Mouse (Mus musculus) layer of hippocampus, postnatal 10 days (tissue): ENCODE data around the gene Gm20388. TPM values are rescaled to one million over a fixed set of nuclear protein-coding genes. Genes with fewer than 3 reads are reported as not detected.
A peak's percentile ranks its signal among the peaks of the same experiment; 100 is the strongest.
"Not testable (repeated sequence)": the region's sequence is repeated elsewhere in the genome, so short reads cannot be mapped to it uniquely, and the experiment has no call there.

Experiments
- DNase-seq, 2 experiments: peaks; one replicate each; pipeline ENCODE4 v3.0.0; 2021; ENCODE audit warnings: low spot score in 2 of 2
- total RNA-seq, 2 experiments: library from RNA; stranded (reverse); gene quantifications; 2 replicates each; pipeline ENCODE4 v1.2.3; 2021

Gm20388 gene
- total RNA-seq, 2 experiments from 2014 or later = not detected

DNA sequence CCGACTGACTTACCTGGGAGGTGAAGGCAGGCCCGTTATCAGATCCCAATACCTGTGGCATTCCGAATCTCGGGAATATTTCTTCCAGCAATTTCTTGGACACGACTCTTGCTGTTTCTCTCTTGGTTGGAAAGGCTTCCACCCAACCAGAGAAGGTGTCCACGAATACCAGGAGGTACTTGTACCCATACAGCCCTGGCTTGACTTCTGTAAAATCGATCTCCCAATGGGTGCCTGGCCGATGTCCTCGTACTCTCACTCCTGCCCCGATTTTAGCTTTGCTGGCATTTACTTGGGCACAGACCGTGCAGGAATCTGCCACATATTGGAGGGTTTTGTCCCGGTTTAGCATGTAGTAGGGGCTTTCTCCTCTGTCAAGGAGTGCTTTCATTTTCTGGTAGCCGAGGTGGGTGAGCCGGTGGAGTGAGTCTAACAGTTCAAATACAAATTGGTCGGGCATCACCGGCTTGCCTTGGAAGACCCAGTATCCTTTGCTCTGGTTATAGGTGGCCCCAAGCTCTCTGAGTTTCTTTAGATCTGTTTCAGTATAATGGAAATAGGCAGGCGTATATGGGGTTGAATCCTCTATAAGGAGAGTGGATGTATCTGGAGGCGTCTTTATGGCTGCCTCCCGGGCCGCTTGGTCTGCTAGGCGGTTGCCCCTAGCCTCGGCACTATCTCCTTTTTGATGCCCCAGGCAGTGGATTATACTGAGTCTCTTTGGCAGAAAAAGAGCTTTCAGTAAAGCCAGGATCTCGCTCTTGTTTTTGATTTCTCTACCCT is 3518.5 kb downstream of the Gm20388 start:
- DNase-seq = no peak

DNA sequence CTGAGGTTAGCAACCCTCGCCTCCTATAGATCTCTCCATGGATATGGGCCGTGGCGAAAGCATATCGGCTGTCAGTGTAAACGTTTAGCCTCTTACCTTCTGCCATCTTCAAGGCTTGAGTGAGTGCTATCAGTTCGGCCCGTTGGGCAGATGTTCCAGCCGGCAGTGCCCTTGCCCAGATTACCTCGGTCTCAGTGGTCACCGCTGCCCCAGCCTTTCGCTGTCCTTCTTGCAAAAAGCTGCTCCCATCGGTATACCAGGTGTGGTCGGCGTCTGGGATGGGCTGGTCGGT is 3519.0 kb downstream of the Gm20388 start:
- not testable (repeated sequence) for DNase-seq

DNA sequence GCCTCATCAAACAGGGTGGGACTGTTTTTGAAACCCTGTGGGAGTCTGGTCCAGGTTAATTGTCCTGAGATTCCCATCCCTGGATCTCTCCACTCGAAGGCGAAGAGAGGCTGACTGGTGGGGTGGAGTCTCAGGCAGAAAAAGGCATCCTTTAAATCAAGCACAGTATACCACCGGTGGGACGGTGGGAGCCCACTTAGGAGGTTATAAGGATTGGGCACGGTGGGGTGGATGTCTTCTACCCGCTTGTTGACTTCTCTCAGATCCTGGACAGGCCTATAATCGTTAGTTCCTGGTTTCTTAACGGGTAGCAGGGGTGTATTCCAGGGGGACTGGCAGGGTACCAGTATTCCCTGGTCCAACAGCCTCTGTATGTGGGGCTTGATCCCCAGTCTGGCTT is 3520.3 kb downstream of the Gm20388 start:
- DNase-seq = not testable (repeated sequence)

DNA sequence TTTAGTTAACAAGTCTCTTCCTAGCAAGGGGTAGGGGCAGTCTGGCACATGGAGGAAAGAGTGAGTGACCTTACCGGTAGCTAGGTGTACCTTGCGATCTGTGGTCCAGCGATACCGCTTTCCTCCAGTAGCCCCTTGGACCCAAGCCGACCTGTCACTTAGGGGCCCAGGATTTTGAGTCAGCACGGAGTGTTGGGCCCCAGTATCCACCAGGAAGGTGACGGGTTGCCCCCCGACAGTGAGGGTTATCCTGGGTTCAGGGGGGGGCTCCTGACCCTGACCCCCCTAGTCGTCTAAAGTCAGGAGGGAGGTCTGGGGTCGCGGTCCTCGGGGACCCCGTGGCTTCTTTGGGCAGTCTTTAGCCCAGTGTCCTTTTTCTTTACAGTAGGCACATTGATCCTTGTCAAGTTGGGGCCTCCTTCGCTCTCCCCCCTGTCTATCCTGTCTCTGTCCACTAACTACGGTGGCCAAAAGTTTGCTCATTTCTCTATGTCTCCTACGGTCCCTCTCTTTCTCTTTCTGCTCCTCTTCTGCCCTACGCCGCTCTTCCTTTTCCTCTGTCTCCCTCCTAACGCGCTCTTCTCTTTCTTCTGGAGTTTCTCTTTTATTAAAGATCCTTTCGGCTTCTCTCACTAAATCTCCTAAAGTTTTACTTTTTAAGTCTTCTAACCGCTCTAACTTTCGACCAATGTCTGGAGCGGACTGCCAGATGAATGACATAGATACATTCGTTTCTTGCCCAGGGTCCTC is 3521.2 kb downstream of the Gm20388 start:
- no peak for DNase-seq

GRCm38 (mm10) chr8:123432381-123432780 is 3521.7 kb downstream of the Gm20388 start:
- DNase-seq = no peak

- not testable (repeated sequence) for DNase-seq
These were observed 3522.8 kb downstream of the Gm20388 start for GRCm38 (mm10) chr8:123433241-123433974.

DNA sequence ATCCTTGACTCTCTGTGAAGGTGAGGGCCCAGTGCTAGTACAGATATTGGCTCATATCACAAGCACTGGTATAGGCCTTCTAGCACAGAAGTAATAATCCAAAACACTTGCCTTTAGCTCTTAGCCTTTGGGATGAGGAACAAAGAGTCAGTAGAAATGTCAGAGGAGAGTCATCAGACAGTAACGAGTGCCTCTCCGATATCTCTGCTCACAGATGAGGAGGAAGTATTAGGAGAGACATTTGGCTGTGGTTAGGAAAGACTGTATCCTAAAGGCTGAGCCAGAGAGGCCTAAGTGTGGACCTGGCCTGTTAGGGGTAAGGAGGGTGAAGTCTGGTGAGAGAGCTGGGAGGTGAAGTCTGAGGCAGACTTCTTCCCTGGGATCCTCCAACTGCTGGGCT is 3531.1 kb downstream of the Gm20388 start:
- DNase-seq = no peak

DNA sequence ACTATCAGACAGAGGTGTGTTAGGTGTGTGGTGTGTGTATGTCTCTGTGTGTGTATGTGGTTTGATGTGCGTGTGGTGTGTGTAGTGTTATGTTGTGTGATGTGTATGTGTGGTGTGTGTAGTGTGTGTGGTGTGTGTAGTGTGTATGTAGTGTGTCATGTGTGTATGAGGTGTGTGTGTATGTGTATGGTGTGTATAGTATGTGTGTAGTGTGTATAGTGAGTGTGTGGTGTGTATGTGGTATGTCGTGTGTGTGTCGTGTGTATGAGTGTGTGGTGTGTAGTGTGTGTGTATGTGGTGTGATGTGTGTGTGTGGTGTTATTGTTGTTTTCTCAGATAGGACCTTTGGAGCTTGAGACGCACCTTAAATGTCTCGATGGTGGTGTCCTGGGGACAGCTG is 3531.7 kb downstream of the Gm20388 start:
- DNase-seq = no peak

DNA sequence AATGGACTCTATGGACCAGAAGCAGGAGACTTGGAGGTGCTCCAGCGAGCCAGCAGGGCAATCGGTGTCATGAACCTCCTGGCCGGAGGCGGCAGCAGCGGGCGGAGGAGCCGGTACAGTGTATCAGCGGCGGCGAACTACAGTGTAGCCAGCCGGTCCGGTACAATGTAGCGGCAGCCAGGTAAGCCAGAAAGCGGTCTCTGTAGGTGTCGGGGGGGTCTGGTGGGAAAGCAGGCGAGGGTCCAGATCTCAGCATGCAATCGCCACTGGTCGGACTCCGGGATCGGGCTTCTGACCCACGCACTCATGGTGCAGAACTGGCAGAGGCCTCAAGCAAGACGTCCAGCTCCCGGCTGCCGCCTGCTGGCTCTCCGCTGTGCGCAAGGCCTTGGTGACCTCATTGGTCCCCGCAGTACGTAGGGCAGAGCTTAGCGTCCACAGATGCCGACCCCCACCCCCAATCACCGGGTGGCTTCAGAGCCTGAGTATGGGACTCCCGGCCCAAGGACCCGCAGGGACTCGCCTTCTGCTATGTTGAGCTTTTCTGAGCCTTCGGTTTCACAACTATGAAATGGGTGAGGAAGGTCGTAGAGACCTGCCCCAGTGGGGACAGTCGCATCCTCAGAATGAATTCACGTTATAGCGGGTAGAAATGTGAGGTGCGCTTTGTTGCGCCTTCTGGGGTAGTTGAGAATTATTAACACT is 3532.4 kb downstream of the Gm20388 start:
- DNase-seq = peak; percentile 93 to 95

- DNase-seq = no peak
These were observed 3532.9 kb downstream of the Gm20388 start for GRCm38 (mm10) chr8:123443576-123443921.

- no peak for DNase-seq
These were observed 3533.5 kb downstream of the Gm20388 start for GRCm38 (mm10) chr8:123444131-123444530.

GRCm38 (mm10) chr8:123445981-123446380 is 3535.3 kb downstream of the Gm20388 start:
- DNase-seq = no peak

DNA sequence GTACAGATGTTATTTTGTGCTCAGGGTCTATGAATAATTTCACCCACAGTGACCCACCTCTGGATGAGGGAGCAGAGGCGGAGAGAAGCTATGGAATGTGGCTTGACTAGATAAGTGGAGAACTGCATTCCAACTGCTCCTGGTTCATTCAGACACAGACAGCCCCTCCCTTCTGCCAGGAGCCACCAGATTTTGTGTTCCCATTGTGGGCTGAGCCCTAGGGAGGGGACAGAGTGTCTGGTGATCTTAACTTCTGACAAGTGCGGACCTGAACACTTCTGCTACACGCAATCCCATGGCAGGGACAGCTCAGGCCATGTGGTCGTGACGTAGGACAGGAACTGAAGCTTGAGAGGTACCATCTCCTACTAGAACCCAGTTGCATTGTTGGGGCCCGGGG is 3536.2 kb downstream of the Gm20388 start:
- no peak for DNase-seq

- DNase-seq = no peak
These were observed 3540.1 kb downstream of the Gm20388 start for GRCm38 (mm10) chr8:123450783-123451182.

GRCm38 (mm10) chr8:123451747-123452146 is 3541.1 kb downstream of the Gm20388 start:
- DNase-seq = not testable (repeated sequence)

GRCm38 (mm10) chr8:123452149-123452548 is 3541.5 kb downstream of the Gm20388 start:
- no peak for DNase-seq

DNA sequence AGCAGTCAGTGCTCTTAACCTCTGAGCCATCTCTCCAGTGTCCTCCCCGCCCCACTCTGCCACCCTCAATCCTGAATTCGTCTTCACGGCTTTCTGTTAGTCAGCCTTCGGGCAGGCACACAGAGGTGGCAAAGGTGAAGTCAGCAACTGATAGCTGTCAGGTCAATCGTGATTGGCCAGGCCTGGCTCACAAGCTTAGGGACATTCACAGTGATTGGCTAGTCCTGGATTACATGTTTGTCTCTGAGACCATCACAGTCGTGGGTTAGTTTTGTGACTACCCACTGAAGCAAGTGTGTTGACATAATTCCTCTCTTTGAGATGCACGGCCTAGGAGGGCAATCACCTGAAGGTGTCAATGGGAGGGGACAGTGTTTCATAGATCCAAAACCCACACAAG is 3542.7 kb downstream of the Gm20388 start:
- no peak for DNase-seq

GRCm38 (mm10) chr8:123453951-123454350 is 3543.3 kb downstream of the Gm20388 start:
- no peak for DNase-seq

DNA sequence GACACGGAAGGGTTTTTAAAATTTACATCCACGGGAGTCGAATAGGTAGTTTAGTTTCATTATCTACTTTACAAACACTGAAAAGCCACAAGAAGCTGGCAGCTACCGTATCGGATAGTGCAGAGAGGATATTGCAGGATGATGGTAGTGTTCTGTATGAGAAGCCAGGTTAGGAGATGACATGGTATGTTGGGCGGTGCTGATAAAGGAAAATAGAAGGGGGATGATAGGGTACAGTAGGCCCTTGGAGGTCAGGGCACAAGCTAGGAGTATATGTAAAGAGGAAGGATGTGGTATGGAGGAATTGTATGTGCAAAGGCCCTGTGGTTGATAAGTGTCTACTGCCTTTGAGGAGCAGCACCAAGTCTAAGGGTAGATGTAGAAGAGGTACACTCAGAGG is 3543.9 kb downstream of the Gm20388 start:
- no peak for DNase-seq

- DNase-seq = no peak
These were observed 3553.0 kb downstream of the Gm20388 start for GRCm38 (mm10) chr8:123463651-123464050.

DNA sequence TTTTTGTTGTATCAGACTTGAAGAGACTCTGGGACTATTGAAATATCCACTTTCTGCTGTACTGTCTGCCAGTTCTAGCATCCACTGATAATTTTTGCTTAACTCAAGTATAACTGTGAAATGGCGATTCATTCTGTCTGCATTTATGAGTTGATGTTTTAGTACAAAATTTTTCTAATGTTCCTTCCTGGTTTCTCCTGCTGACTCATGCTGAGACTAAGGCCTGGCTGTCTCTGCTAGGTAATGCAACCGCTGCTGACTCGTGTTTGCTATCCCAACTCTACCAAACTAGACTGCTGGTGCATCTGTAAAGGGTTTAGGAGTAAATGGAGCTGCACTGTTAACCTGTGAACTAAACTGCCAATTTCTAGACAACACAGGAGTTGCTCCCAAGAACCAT is 3556.8 kb downstream of the Gm20388 start:
- no peak for DNase-seq

DNA sequence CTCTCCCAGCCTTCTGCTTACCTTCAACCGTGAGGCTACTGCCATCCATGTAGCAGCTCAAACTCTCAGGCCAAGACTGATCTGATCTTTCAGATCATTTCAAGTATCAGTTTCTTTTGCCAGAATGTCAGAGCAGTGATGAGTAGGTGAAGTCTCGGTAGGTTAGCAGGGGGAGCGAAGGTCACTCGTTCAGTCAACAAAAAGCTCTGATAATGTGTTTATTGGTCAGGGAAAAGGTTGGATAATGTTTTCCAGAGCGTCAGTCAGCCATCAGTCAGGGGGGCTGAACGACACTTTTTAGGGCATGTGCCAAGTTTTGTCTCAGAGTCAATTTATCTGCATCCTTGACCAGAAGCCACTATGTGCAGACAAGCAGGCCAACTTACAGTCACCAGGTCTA is 3562.3 kb downstream of the Gm20388 start:
- not testable (repeated sequence) for DNase-seq
